Mouse (Mus musculus): Measurements from ENCODE around the gene Gm6034.
"Not testable (repeated sequence)": the region's sequence is repeated elsewhere in the genome, so short reads cannot be mapped to it uniquely, and the experiment has no call there.

- TF ChIP-seq ELF1, RAD21 (IDR thresholded peaks at IDR 0.05; ENCODE audit: low read depth, low read length): not testable (repeated sequence)
Observed at GRCm38 (mm10) chr17:36040604-36041003, 2.2 kb upstream of the Gm6034 start.
